Mouse (Mus musculus): ENCODE results near the gene Lamc1. TPM values are rescaled to one million over a fixed set of nuclear protein-coding genes. Genes with fewer than 3 reads are reported as not detected.
"Not testable (repeated sequence)": the region's sequence is repeated elsewhere in the genome, so short reads cannot be mapped to it uniquely, and the experiment has no call there.

Lamc1 gene
- total and polyA plus RNA-seq, 2 experiments = 8.1 to 11.5 TPM

- DNase-seq (ENCODE audit: extremely low read depth, low read depth, low spot score) = peak; percentile 48
- H3K9ac ChIP-seq (ENCODE audit: low read depth, low read length) = no peak overlapping the region
- H3K79me2 ChIP-seq (ENCODE audit: control insufficient read depth, insufficient read depth, low read length) = no peaks in the 10 kb centered on the region; the same call in 1 of the 2 replicates
- H3K27me3 ChIP-seq (ENCODE audit: control insufficient read depth, insufficient read depth, low read length) = no peaks in the 10 kb centered on the region
- H3K4me3 ChIP-seq (ENCODE audit: insufficient read depth, low read depth, low read length) = no peak overlapping the region
- peak overlapping the region; percentile 25 for H3K27ac ChIP-seq (replicated peaks; ENCODE audit: insufficient read depth, low read depth, low read length)
- TF ChIP-seq CTCF (IDR thresholded peaks at IDR 0.05; ENCODE audit: low read depth, low read length) = no peak
- no peak for TF ChIP-seq POLR2A (IDR thresholded peaks at IDR 0.05; ENCODE audit: extremely low read depth, insufficient read depth, low read length)
- H3K4me1 ChIP-seq (ENCODE audit: control insufficient read depth, insufficient read depth, low read length) = peaks cover 15% of the 10 kb centered on the region
- WGBS = 29% methylated on average over 12 of the region's 12 CpGs
- no peaks in the 10 kb centered on the region for H3K36me3 ChIP-seq (ENCODE audit: control insufficient read depth, insufficient read depth, low read length)
Observed at GRCm38 (mm10) chr1:153307509-153308178, 24.9 kb downstream of the Lamc1 start.

- not testable (repeated sequence) for DNase-seq (ENCODE audit: extremely low read depth, low read depth, low spot score); H3K79me2 ChIP-seq (ENCODE audit: control insufficient read depth, insufficient read depth, low read length); H3K9ac ChIP-seq (ENCODE audit: low read depth, low read length); H3K36me3 ChIP-seq (ENCODE audit: control insufficient read depth, insufficient read depth, low read length); H3K4me3 ChIP-seq (ENCODE audit: insufficient read depth, low read depth, low read length); H3K27ac ChIP-seq (replicated peaks; ENCODE audit: insufficient read depth, low read depth, low read length); H3K27me3 ChIP-seq (ENCODE audit: control insufficient read depth, insufficient read depth, low read length)
- WGBS = 82% methylated on average over 9 of the region's 9 CpGs
- H3K4me1 ChIP-seq (ENCODE audit: control insufficient read depth, insufficient read depth, low read length) = peaks cover 18% of the 10 kb centered on the region
Observed at GRCm38 (mm10) chr1:153305728-153306127, 26.9 kb downstream of the Lamc1 start.

- not testable (repeated sequence) for H3K27ac ChIP-seq (replicated peaks; ENCODE audit: insufficient read depth, low read depth, low read length); H3K36me3 ChIP-seq (ENCODE audit: control insufficient read depth, insufficient read depth, low read length); DNase-seq (ENCODE audit: extremely low read depth, low read depth, low spot score); H3K4me3 ChIP-seq (ENCODE audit: insufficient read depth, low read depth, low read length); H3K9ac ChIP-seq (ENCODE audit: low read depth, low read length); H3K27me3 ChIP-seq (ENCODE audit: control insufficient read depth, insufficient read depth, low read length); H3K79me2 ChIP-seq (ENCODE audit: control insufficient read depth, insufficient read depth, low read length)
- peaks cover 18% of the 10 kb centered on the region for H3K4me1 ChIP-seq (ENCODE audit: control insufficient read depth, insufficient read depth, low read length)
- WGBS = 94% methylated on average over 22 of the region's 22 CpGs
Observed at GRCm38 (mm10) chr1:153305249-153305648, 27.3 kb downstream of the Lamc1 start.

GRCm38 (mm10) chr1:153299436-153299835 is 33.1 kb downstream of the Lamc1 start:
- not testable (repeated sequence) for DNase-seq (ENCODE audit: extremely low read depth, low read depth, low spot score); H3K27me3 ChIP-seq (ENCODE audit: control insufficient read depth, insufficient read depth, low read length); H3K27ac ChIP-seq (replicated peaks; ENCODE audit: insufficient read depth, low read depth, low read length); H3K9ac ChIP-seq (ENCODE audit: low read depth, low read length); H3K36me3 ChIP-seq (ENCODE audit: control insufficient read depth, insufficient read depth, low read length); H3K79me2 ChIP-seq (ENCODE audit: control insufficient read depth, insufficient read depth, low read length); H3K4me3 ChIP-seq (ENCODE audit: insufficient read depth, low read depth, low read length); H3K4me1 ChIP-seq (ENCODE audit: control insufficient read depth, insufficient read depth, low read length)
- 80% methylated on average over 5 of the region's 5 CpGs for WGBS

- 96% methylated on average over 4 of the region's 4 CpGs for WGBS
- not testable (repeated sequence) for H3K27ac ChIP-seq (replicated peaks; ENCODE audit: insufficient read depth, low read depth, low read length)
Observed at GRCm38 (mm10) chr1:153297774-153298363, 34.7 kb downstream of the Lamc1 start.

GRCm38 (mm10) chr1:153296035-153296434 is 36.6 kb downstream of the Lamc1 start:
- Histone ChIP-seq H3K9ac (ENCODE audit: low read depth, low read length) (no peak overlapping the region), H3K36me3 (ENCODE audit: control insufficient read depth, insufficient read depth, low read length) (no peaks in the 10 kb centered on the region), H3K4me1 (ENCODE audit: control insufficient read depth, insufficient read depth, low read length) (no peaks in the 10 kb centered on the region), H3K4me3 (ENCODE audit: insufficient read depth, low read depth, low read length) (no peak overlapping the region), H3K27me3 (ENCODE audit: control insufficient read depth, insufficient read depth, low read length) (no peaks in the 10 kb centered on the region), H3K79me2 (ENCODE audit: control insufficient read depth, insufficient read depth, low read length) (peaks cover 6% of the 10 kb centered on the region; the same call in 1 of the 2 replicates), H3K27ac (replicated peaks; ENCODE audit: insufficient read depth, low read depth, low read length) (no peak overlapping the region)
- 90% methylated on average over 6 of the region's 6 CpGs for WGBS
- no peak for DNase-seq (ENCODE audit: extremely low read depth, low read depth, low spot score)
- TF ChIP-seq CTCF (IDR thresholded peaks at IDR 0.05; ENCODE audit: low read depth, low read length) = no peak

More at GRCm38 (mm10) chr1:153297774-153298363, 34.7 kb downstream of the Lamc1 start:
- H3K9ac ChIP-seq (ENCODE audit: low read depth, low read length); DNase-seq (ENCODE audit: extremely low read depth, low read depth, low spot score); H3K36me3 ChIP-seq (ENCODE audit: control insufficient read depth, insufficient read depth, low read length); H3K4me3 ChIP-seq (ENCODE audit: insufficient read depth, low read depth, low read length); H3K4me1 ChIP-seq (ENCODE audit: control insufficient read depth, insufficient read depth, low read length); H3K27me3 ChIP-seq (ENCODE audit: control insufficient read depth, insufficient read depth, low read length); H3K79me2 ChIP-seq (ENCODE audit: control insufficient read depth, insufficient read depth, low read length): not testable (repeated sequence)
